Mouse (Mus musculus) ES-E14 (cell line): Measurements from ENCODE around the gene Cdc25a.

Experiments used
- CHD2 ChIP-seq: IDR thresholded peaks from 2 replicates; pipeline ENCODE4 v1.6.1; 2014; ENCODE audit warnings: mild to moderate bottlenecking, low read depth, low read length, inconsistent platforms
- HCFC1 ChIP-seq: IDR thresholded peaks from 2 replicates; pipeline ENCODE4 v1.6.1; 2012; ENCODE audit warnings: low read length, inconsistent platforms, borderline replicate concordance; ENCODE audit not compliant: insufficient read depth
- ZC3H11A ChIP-seq: IDR thresholded peaks from 2 replicates; pipeline ENCODE4 v1.6.1; 2012; ENCODE audit warnings: low read depth, mild to moderate bottlenecking, inconsistent platforms, low read length, borderline replicate concordance
- ZNF384 ChIP-seq: IDR thresholded peaks from 2 replicates; pipeline ENCODE4 v1.6.1; 2012; ENCODE audit warnings: low read depth, low read length, inconsistent platforms

DNA sequence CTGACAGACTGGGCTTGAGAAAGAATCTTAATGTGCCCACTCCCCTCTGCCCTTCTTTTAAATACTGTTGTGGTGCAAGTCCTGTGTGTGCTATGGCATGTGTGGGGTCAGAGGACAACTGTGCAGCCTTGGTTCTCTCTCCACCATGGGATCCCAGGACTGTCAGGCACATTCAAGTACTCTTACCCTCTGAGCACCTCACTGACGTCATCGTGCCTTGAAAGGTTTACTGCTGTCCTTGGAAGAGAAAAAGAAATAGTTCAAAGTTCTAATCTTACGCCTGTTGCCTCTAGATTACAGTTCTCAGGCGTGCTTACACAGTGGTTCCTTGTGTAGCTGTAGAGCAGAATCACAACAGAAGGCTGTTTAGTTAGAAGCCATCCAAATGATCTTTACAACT is 10.9 kb downstream of the Cdc25a start:
- TF ChIP-seq HCFC1 (no peak), ZC3H11A (no peak), ZNF384 (no peak), CHD2 (no peak)
